Mouse (Mus musculus) ES-E14 (cell line): ENCODE measurements around the gene 2610318N02Rik. TPM values are rescaled to one million over a fixed set of nuclear protein-coding genes. Genes with fewer than 3 reads are reported as not detected.

Source experiments
- DNase-seq: peaks from one replicate; pipeline ENCODE4 v3.0.0-alpha.2; 2013; ENCODE audit warnings: low read depth, low spot score
- H3K27ac ChIP-seq: 2 replicates; pipeline ENCODE4 v1.5.1; 2012; ENCODE audit warnings: low read depth, mild to moderate bottlenecking, low read length, moderate library complexity, mixed read lengths; ENCODE audit not compliant: poor library complexity, insufficient read depth, severe bottlenecking
- H3K36me3 ChIP-seq: 2 replicates; pipeline ENCODE4 v1.6.1; 2012; ENCODE audit warnings: mild to moderate bottlenecking, low read length, moderate library complexity, mixed read lengths; ENCODE audit not compliant: control insufficient read depth, poor library complexity, insufficient read depth, severe bottlenecking
- H3K4me1 ChIP-seq, 2 experiments: fragments of 150-350 bp in 1 of 2; sonication (generic) in 1 of 2; 2 replicates each; pipeline ENCODE4 v1.6.1; 2012; ENCODE audit warnings: low read length in 2 of 2, mild to moderate bottlenecking in 1 of 2, mixed read lengths in 1 of 2; ENCODE audit not compliant: control insufficient read depth in 2 of 2, insufficient read depth in 2 of 2, poor library complexity in 1 of 2
- H3K4me3 ChIP-seq, 2 experiments: fragments of 150-350 bp in 1 of 2; sonication (generic) in 1 of 2; 2 replicates each; pipeline ENCODE4 v1.5.1; 2012; ENCODE audit warnings: low read length in 2 of 2, low read depth in 1 of 2, mild to moderate bottlenecking in 1 of 2, mixed read lengths in 1 of 2; ENCODE audit not compliant: insufficient read depth in 1 of 2, poor library complexity in 1 of 2, severe bottlenecking in 1 of 2
- H3K9ac ChIP-seq: 2 replicates; pipeline ENCODE4 v1.6.1; 2012; ENCODE audit warnings: low read depth, mild to moderate bottlenecking, low read length, mixed read lengths; ENCODE audit not compliant: poor library complexity, insufficient read depth, severe bottlenecking
- H3K9me3 ChIP-seq: fragments of 150-350 bp; sonication (generic); 2 replicates; pipeline ENCODE4 v1.6.1; 2012; ENCODE audit warnings: low read depth, mild to moderate bottlenecking, low read length; ENCODE audit not compliant: control insufficient read depth, insufficient read depth
- CHD2 ChIP-seq: IDR thresholded peaks from 2 replicates; pipeline ENCODE4 v1.6.1; 2014; ENCODE audit warnings: mild to moderate bottlenecking, low read depth, low read length, inconsistent platforms
- HCFC1 ChIP-seq: IDR thresholded peaks from 2 replicates; pipeline ENCODE4 v1.6.1; 2012; ENCODE audit warnings: low read length, inconsistent platforms, borderline replicate concordance; ENCODE audit not compliant: insufficient read depth
- MAFK ChIP-seq: IDR thresholded peaks from 2 replicates; pipeline ENCODE4 v1.6.1; 2014; ENCODE audit warnings: mild to moderate bottlenecking, low read depth, low read length, inconsistent platforms; ENCODE audit not compliant: insufficient read depth
- ZC3H11A ChIP-seq: IDR thresholded peaks from 2 replicates; pipeline ENCODE4 v1.6.1; 2012; ENCODE audit warnings: low read depth, mild to moderate bottlenecking, inconsistent platforms, low read length, borderline replicate concordance
- ZNF384 ChIP-seq: IDR thresholded peaks from 2 replicates; pipeline ENCODE4 v1.6.1; 2012; ENCODE audit warnings: low read depth, low read length, inconsistent platforms
- in situ Hi-C, 2 experiments: fragments of 600-800 bp; cut with MboI; formaldehyde crosslinking; loops; one replicate each; pipeline ENCODE4 v1.15.1; 2025; ENCODE audit warnings: low sequenced_read_pairs in 2 of 2, inconsistent platforms in 1 of 2; ENCODE audit not compliant: unreplicated experiment in 2 of 2
- total RNA-seq: library from RNA; depleted of rRNA; stranded (reverse); fragments of 300-350 nt; gene quantifications from 2 replicates; pipeline ENCODE4 v1.2.3, GENCODE M21; 2012

Gene 2610318N02Rik
- total RNA-seq, 1 experiment = 47.7 TPM

DNA sequence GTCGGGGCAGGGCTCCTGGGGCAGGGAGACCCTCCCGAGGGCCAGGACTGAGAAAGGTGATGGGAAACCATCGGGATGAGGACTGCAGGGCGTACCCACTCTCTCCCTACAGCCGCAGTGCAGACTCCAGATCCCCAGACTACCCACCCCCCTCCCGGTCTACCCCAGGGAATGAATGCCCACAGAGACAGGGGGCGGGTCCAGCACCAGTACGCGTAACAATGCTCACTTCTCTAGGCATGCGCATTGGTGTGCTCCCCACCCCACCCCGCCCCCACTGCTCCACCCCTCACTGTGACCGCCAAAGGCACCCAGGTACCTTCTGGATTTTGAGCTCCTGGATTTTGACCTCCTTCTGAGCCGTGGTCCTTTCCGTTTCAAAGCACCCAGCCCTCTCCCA is 3.4 kb downstream of the 2610318N02Rik start:
- in situ Hi-C loops = no loop called here
- DNase-seq = peak; percentile 62
- Histone ChIP-seq H3K36me3 (peaks cover 25% of the 10 kb centered on the region), H3K9ac (peak overlapping the region; percentile 56), H3K4me3 (peak overlapping the region; percentile 50 to 53), H3K9me3 (no peaks in the 10 kb centered on the region), H3K4me1 (peaks cover 5 to 7% of the 10 kb centered on the region in 2 experiments; a peak in 1 of 4 replicates), H3K27ac (no peak overlapping the region)
- TF ChIP-seq HCFC1 = no peak
- no peak for TF ChIP-seq ZNF384
- TF ChIP-seq MAFK = no peak
- TF ChIP-seq ZC3H11A = no peak
- TF ChIP-seq CHD2 = no peak

DNA sequence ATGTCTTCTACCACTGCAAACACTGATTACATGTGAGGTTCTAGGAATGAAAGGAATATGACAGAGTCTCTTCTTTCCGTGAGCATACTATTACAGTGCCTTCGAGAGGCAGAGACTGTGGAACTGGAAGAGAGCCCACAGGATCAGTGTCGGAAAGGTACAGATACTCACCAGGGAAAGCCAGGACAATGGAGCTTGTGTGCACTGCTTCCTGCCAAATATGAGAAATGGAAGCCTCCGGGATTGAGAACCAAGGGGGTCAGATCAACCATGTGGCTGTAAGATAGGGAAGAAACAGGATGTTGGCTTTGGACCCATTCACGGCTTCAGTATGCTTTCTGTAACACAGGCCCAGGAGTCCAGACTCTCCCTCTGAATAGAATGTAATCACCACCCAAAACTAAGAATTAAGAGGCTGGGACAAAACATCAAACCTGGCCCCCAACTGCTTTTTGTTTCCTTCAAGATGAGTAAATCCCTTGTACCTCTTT is 7.6 kb downstream of the 2610318N02Rik start:
- H3K9ac ChIP-seq = no peak overlapping the region
- in situ Hi-C loops = no loop called here

GRCm38 (mm10) chr16:17110771-17111743 is 13.9 kb downstream of the 2610318N02Rik start, which contains the start of gene Ppil2:
Gene Ppil2, minus strand, starts transcription at chr16:17111257.
- Histone ChIP-seq H3K9ac (peak within 1 kb of the TSS; percentile 89), H3K36me3 (peaks cover 25% of the 10 kb centered on the region), H3K4me3 (peak within 1 kb of the TSS; percentile 86 to 99), H3K9me3 (no peaks in the 10 kb centered on the region), H3K27ac (0 out of 2 replicates have a peak within 1 kb of the TSS, but pooled peaks have one; percentile 35), H3K4me1 (0 out of 4 replicates have a peak, but pooled peaks cover 0 to 2% of the 10 kb centered on the region in 2 experiments)
- in situ Hi-C loops = no loop called here
- TF ChIP-seq HCFC1 (peak; percentile 95), ZC3H11A (no peak)
- peak; percentile 67 for DNase-seq

More for the DNA sequence above, 7.6 kb downstream of the 2610318N02Rik start:
- no peaks in the 10 kb centered on the region for H3K9me3 ChIP-seq
- H3K27ac ChIP-seq = no peak overlapping the region
- peaks cover 3 to 4% of the 10 kb centered on the region in 2 experiments; a peak in 1 of 4 replicates for H3K4me1 ChIP-seq
- no peak for DNase-seq
- no peak for TF ChIP-seq ZC3H11A
- TF ChIP-seq MAFK = no peak
- H3K4me3 ChIP-seq = no peak overlapping the region
- peaks cover 37% of the 10 kb centered on the region for H3K36me3 ChIP-seq

DNA sequence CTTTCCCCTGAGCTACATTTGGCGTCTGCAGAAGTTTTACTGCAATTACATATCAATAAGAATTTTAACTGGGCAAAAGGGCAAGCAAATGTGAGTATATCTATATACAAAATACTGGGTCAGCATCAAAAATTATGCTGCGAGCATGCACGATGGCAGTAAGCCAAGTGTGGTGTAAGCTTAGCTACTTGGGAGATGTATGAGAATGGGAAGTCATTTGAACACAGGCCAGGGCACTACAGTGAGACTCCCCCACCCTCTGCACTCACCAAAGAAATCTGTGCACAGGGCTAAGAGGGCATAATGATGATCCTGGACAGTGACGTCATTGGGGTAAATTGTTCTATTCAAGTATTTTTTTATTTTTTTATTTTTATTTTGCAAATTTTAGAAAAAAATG is 20.4 kb downstream of the 2610318N02Rik start:
- Histone ChIP-seq H3K9me3 (no peaks in the 10 kb centered on the region), H3K9ac (no peak overlapping the region), H3K4me3 (no peak overlapping the region), H3K27ac (no peak overlapping the region), H3K36me3 (peaks cover 31% of the 10 kb centered on the region), H3K4me1 (no peaks in the 10 kb centered on the region; a peak in 1 of 4 replicates)
- no peak for DNase-seq
- TF ChIP-seq MAFK = no peak
- TF ChIP-seq ZC3H11A = no peak
- TF ChIP-seq CHD2 = no peak
- TF ChIP-seq ZNF384 = no peak
- TF ChIP-seq HCFC1 = no peak
- in situ Hi-C loops = no loop called here
